In genomic region chr16:11879196-11879595, GRCm38 (mm10) we compare ENCODE assay signal across 27 mouse cellular contexts.
"Had no signal": no experiment of that assay in that cellular context is flagged by ENCODE, and none has a peak within 500 bp of the region (broad histone marks: within the 10 kb centered on the region; RNA-seq: fewer than 3 reads in every experiment).

No protein-coding gene starts in this region.

- H3K9me3 ChIP-seq: heart, embryonic 10.5 days; heart, embryonic 12.5 days; hindbrain, embryonic 10.5 days; hindbrain, embryonic 12.5 days; intestine, embryonic 15.5 days; limb, embryonic 10.5 days; limb, embryonic 12.5 days; liver, embryonic 13.5 days had no signal

- H3K9ac ChIP-seq: heart, embryonic 12.5 days; hindbrain, embryonic 12.5 days; hindbrain, embryonic 14.5 days; intestine, embryonic 15.5 days; limb, embryonic 12.5 days; liver, embryonic 13.5 days had no signal

- H3K4me2 ChIP-seq: heart, embryonic 12.5 days; hindbrain, embryonic 12.5 days; hindbrain, embryonic 14.5 days; intestine, embryonic 15.5 days; limb, embryonic 12.5 days; liver, embryonic 11.5 days; liver, embryonic 13.5 days had no signal

- H3K27me3 ChIP-seq: heart, embryonic 12.5 days; hindbrain, embryonic 12.5 days; intestine, embryonic 15.5 days; limb, embryonic 12.5 days; liver, embryonic 13.5 days had no signal

- H3K4me3 ChIP-seq: gastrocnemius, adult 2 months; heart, embryonic 10.5 days; heart, embryonic 12.5 days; hindbrain, embryonic 10.5 days; hindbrain, embryonic 12.5 days; intestine, embryonic 15.5 days; layer of hippocampus, adult 2 months; left cerebral cortex, adult 2 months; limb, embryonic 10.5 days; limb, embryonic 12.5 days; liver, embryonic 13.5 days had no signal

- H3K27ac ChIP-seq: gastrocnemius, adult 2 months; heart, embryonic 10.5 days; hindbrain, embryonic 10.5 days; hindbrain, embryonic 12.5 days; hindbrain, embryonic 14.5 days; intestine, embryonic 15.5 days; layer of hippocampus, adult 2 months; left cerebral cortex, adult 2 months; limb, embryonic 10.5 days; limb, embryonic 12.5 days; liver, embryonic 13.5 days had no signal

- H3K4me1 ChIP-seq: hindbrain, embryonic 10.5 days; hindbrain, embryonic 12.5 days; intestine, embryonic 15.5 days; limb, embryonic 12.5 days; liver, embryonic 13.5 days had no signal

- ATAC-seq: hindbrain, embryonic 16.5 days; inflammation-experienced regulatory T-cells, adult 6 months; intestine, embryonic 15.5 days; intestine, postnatal 0 days had no signal

- H3K36me3 ChIP-seq: hindbrain, embryonic 10.5 days; hindbrain, embryonic 12.5 days; limb, embryonic 10.5 days; limb, embryonic 12.5 days had no signal

- DNase-seq: gastrocnemius, adult 2 months; gastrocnemius, postnatal 10 days; gastrocnemius, postnatal 25 days; heart, adult 18-20 months; heart, postnatal 10 days; heart, postnatal 4 days; kidney, adult 18-20 months; kidney, adult 8-10 months; kidney, postnatal 10 days; kidney, postnatal 25 days; kidney, postnatal 4 days; liver; liver, embryonic 13.5 days had no signal
